ENCODE assay signal across 23 mouse cellular contexts in genomic region chr1:61273843-61274242, GRCm38 (mm10).
DNase-seq lines count a peak whose midpoint lies in the region; ATAC-seq and TF ChIP-seq lines count a peak whose summit lies in the region.
"Had no signal": no experiment of that assay in that cellular context is flagged by ENCODE, and none has a peak within 500 bp of the region (broad histone marks: within the 10 kb centered on the region; RNA-seq: fewer than 3 reads in every experiment).

No protein-coding gene starts in this region.

- no peaks in the 10 kb centered on the region for H3K9me3 ChIP-seq in forebrain, embryonic 13.5 days (replicated peaks)
- H3K9me3 ChIP-seq in forebrain, embryonic 12.5 days, result no peaks in the 10 kb centered on the region
- H3K9me3 ChIP-seq in forebrain, embryonic 15.5 days, result no peaks in the 10 kb centered on the region
- no peaks in the 10 kb centered on the region for H3K9me3 ChIP-seq in forebrain, postnatal 0 days (ENCODE audit: low read length)
- H3K9me3 ChIP-seq in lung, embryonic 14.5 days (ENCODE audit: low read depth, low read length), result no peaks in the 10 kb centered on the region
- H3K9me3 ChIP-seq: embryonic facial prominence, embryonic 10.5 days; embryonic facial prominence, embryonic 12.5 days; G1E had no signal

- H3K9ac ChIP-seq in forebrain, embryonic 13.5 days, result no peak overlapping the region
- no peak overlapping the region for H3K9ac ChIP-seq in forebrain, embryonic 12.5 days
- no peak overlapping the region for H3K9ac ChIP-seq in forebrain, embryonic 15.5 days (replicated peaks)
- no peak overlapping the region for H3K9ac ChIP-seq in forebrain, postnatal 0 days
- no peak overlapping the region for H3K9ac ChIP-seq in lung, embryonic 14.5 days
- H3K9ac ChIP-seq: embryonic facial prominence, embryonic 12.5 days had no signal

- no peak for DNase-seq in forebrain, postnatal 0 days
- peak; percentile 17 for DNase-seq in lung, embryonic 14.5 days
- no peak for DNase-seq in lung, postnatal 14 days
- DNase-seq in natural killer cell, adult 2 months (ENCODE audit: low spot score in 2 of 2), result no peak
- DNase-seq: adrenal gland, adult 8-10 months; adrenal gland, postnatal 14 days; adrenal gland, postnatal 36 days; B cell, adult 2 months; cerebellum, adult 11-12 months; cerebellum, adult 2 months; cerebellum, adult 9-10 months; cerebellum, postnatal 10 days; cerebellum, postnatal 25 days had no signal

- no peaks in the 10 kb centered on the region for H3K36me3 ChIP-seq in forebrain, embryonic 13.5 days (ENCODE audit: poor library complexity, severe bottlenecking)
- no peaks in the 10 kb centered on the region for H3K36me3 ChIP-seq in forebrain, embryonic 12.5 days (replicated peaks)
- no peaks in the 10 kb centered on the region for H3K36me3 ChIP-seq in forebrain, embryonic 15.5 days
- no peaks in the 10 kb centered on the region for H3K36me3 ChIP-seq in forebrain, postnatal 0 days (ENCODE audit: insufficient read depth)
- H3K36me3 ChIP-seq in lung, embryonic 14.5 days (ENCODE audit: insufficient read depth), result no peaks in the 10 kb centered on the region
- H3K36me3 ChIP-seq: embryonic facial prominence, embryonic 10.5 days; embryonic facial prominence, embryonic 12.5 days; G1E had no signal

- 66% methylated on average over 4 of the region's 4 CpGs for WGBS in forebrain, embryonic 13.5 days
- WGBS in forebrain, embryonic 12.5 days, result 76% methylated on average over 4 of the region's 4 CpGs
- WGBS in forebrain, embryonic 15.5 days, result 44% methylated on average over 4 of the region's 4 CpGs
- WGBS in forebrain, postnatal 0 days, result 27% methylated on average over 4 of the region's 4 CpGs
- 67% methylated on average over 4 of the region's 4 CpGs for WGBS in lung, embryonic 14.5 days

- no peaks in the 10 kb centered on the region for H3K4me1 ChIP-seq in forebrain, embryonic 13.5 days
- H3K4me1 ChIP-seq in forebrain, embryonic 12.5 days, result no peaks in the 10 kb centered on the region
- H3K4me1 ChIP-seq in forebrain, embryonic 15.5 days, result peaks cover 13% of the 10 kb centered on the region
- no peaks in the 10 kb centered on the region for H3K4me1 ChIP-seq in forebrain, postnatal 0 days (ENCODE audit: insufficient read depth)
- H3K4me1 ChIP-seq in lung, embryonic 14.5 days (ENCODE audit: insufficient read depth), result no peaks in the 10 kb centered on the region
- H3K4me1 ChIP-seq: embryonic facial prominence, embryonic 12.5 days had no signal

- no peak overlapping the region for H3K4me3 ChIP-seq in forebrain, embryonic 13.5 days
- no peak overlapping the region for H3K4me3 ChIP-seq in forebrain, embryonic 12.5 days (replicated peaks)
- H3K4me3 ChIP-seq in forebrain, embryonic 15.5 days, result no peak overlapping the region
- H3K4me3 ChIP-seq in forebrain, postnatal 0 days (ENCODE audit: low read depth, low read length), result no peak overlapping the region
- H3K4me3 ChIP-seq in lung, embryonic 14.5 days (ENCODE audit: low read depth, low read length), result no peak overlapping the region
- H3K4me3 ChIP-seq: embryonic facial prominence, embryonic 10.5 days; embryonic facial prominence, embryonic 12.5 days had no signal

- H3K27ac ChIP-seq in forebrain, embryonic 13.5 days, result no peak overlapping the region
- no peak overlapping the region for H3K27ac ChIP-seq in forebrain, embryonic 12.5 days
- H3K27ac ChIP-seq in forebrain, embryonic 15.5 days (replicated peaks), result peak overlapping the region; percentile 64
- no peak overlapping the region for H3K27ac ChIP-seq in forebrain, postnatal 0 days (ENCODE audit: low read depth, low read length)
- no peak overlapping the region for H3K27ac ChIP-seq in lung, embryonic 14.5 days (ENCODE audit: low read depth)
- H3K27ac ChIP-seq: embryonic facial prominence, embryonic 10.5 days; embryonic facial prominence, embryonic 12.5 days had no signal

- no peaks in the 10 kb centered on the region for H3K27me3 ChIP-seq in forebrain, embryonic 13.5 days
- peaks cover 12% of the 10 kb centered on the region; the same call in 1 of the 2 replicates for H3K27me3 ChIP-seq in forebrain, embryonic 12.5 days
- no peaks in the 10 kb centered on the region for H3K27me3 ChIP-seq in forebrain, embryonic 15.5 days
- no peaks in the 10 kb centered on the region for H3K27me3 ChIP-seq in forebrain, postnatal 0 days (ENCODE audit: insufficient read depth, low read length)
- H3K27me3 ChIP-seq in lung, embryonic 14.5 days (ENCODE audit: insufficient read depth, low read length), result no peaks in the 10 kb centered on the region
- H3K27me3 ChIP-seq: CH12.LX; embryonic facial prominence, embryonic 12.5 days had no signal

- no peak overlapping the region for H3K4me2 ChIP-seq in forebrain, embryonic 13.5 days
- no peak overlapping the region for H3K4me2 ChIP-seq in forebrain, embryonic 12.5 days
- no peak overlapping the region for H3K4me2 ChIP-seq in forebrain, embryonic 15.5 days (replicated peaks)
- no peak overlapping the region for H3K4me2 ChIP-seq in forebrain, postnatal 0 days (ENCODE audit: low read depth)
- H3K4me2 ChIP-seq in lung, embryonic 14.5 days, result no peak overlapping the region
- H3K4me2 ChIP-seq: embryonic facial prominence, embryonic 12.5 days had no signal

- no peak for TF ChIP-seq CTCF in forebrain, postnatal 0 days (IDR thresholded peaks at IDR 0.05; ENCODE audit: low read depth)
- no peak for TF ChIP-seq CTCF in lung, embryonic 14.5 days (IDR thresholded peaks at IDR 0.05; ENCODE audit: low read depth)

- ATAC-seq in forebrain, embryonic 13.5 days, result peak; percentile 19; the same call in 1 of the 2 replicates
- ATAC-seq in forebrain, embryonic 12.5 days (ENCODE audit: low FRiP score), result no peak
- no peak for ATAC-seq in forebrain, embryonic 15.5 days (replicated peaks)
- ATAC-seq in forebrain, postnatal 0 days, result no peak
- no peak for ATAC-seq in lung, embryonic 14.5 days (ENCODE audit: insufficient read depth)
- ATAC-seq: activated CD4-positive, CD25-positive, alpha-beta regulatory T cell, adult 4 months; CD4-positive, CD25-positive, alpha-beta regulatory T cell, adult 4 months; Patski had no signal
